Mouse (Mus musculus) stomach, embryonic 15.5 days (tissue): ENCODE measurements at regions not wholly inside any gene's neighbourhood (a gene's known extent, or its start where the extent isn't known, plus 50 kb on each side); places are given as distances from the start of the nearest gene placed in this dataset.

Source experiments
- ATAC-seq: fragments of 200-750 bp; cut with Nextera tagmentation; 2 replicates; pipeline ENCODE4 v1.8.0; 2017; ENCODE audit warnings: low read depth, moderate number of reproducible peaks, moderate TSS enrichment; ENCODE audit not compliant: insufficient read depth, low FRiP score
- H3K27ac ChIP-seq: fragments of 300-500 bp; sonication (generic); 2 replicates; pipeline ENCODE4 v1.5.1; 2015; ENCODE audit warnings: mild to moderate bottlenecking, inconsistent platforms
- H3K27me3 ChIP-seq: fragments of 300-500 bp; sonication (generic); replicated peaks from 2 replicates; pipeline ENCODE4 v1.6.1; 2015; ENCODE audit warnings: inconsistent platforms
- H3K36me3 ChIP-seq: fragments of 300-500 bp; sonication (generic); 2 replicates; pipeline ENCODE4 v1.6.1; 2015; ENCODE audit warnings: inconsistent platforms
- H3K4me1 ChIP-seq: fragments of 300-500 bp; sonication (generic); 2 replicates; pipeline ENCODE4 v1.6.1; 2015; ENCODE audit warnings: inconsistent platforms
- H3K4me2 ChIP-seq: fragments of 300-500 bp; sonication (generic); 2 replicates; pipeline ENCODE4 v1.6.1; 2015; ENCODE audit warnings: mild to moderate bottlenecking, inconsistent platforms
- H3K4me3 ChIP-seq: fragments of 300-500 bp; sonication (generic); replicated peaks from 2 replicates; pipeline ENCODE4 v1.5.1; 2015; ENCODE audit warnings: inconsistent platforms
- H3K9ac ChIP-seq: fragments of 300-500 bp; sonication (generic); 2 replicates; pipeline ENCODE4 v1.6.1; 2015; ENCODE audit warnings: inconsistent platforms
- H3K9me3 ChIP-seq: fragments of 300-500 bp; sonication (generic); 2 replicates; pipeline ENCODE4 v1.6.1; 2016; ENCODE audit warnings: inconsistent platforms
- WGBS: fragments of 180-500 bp; shearing (Covaris S2); methylation state at CpG from one replicate; pipeline ENCODE4 v1.1.7; 2015; 5-methylcytosine and 5-hydroxymethylcytosine counted together

- H3K9ac ChIP-seq, result no peak overlapping the region
- no peaks in the 10 kb centered on the region for H3K36me3 ChIP-seq
- no peak overlapping the region for H3K4me2 ChIP-seq
- H3K9me3 ChIP-seq, result no peaks in the 10 kb centered on the region
- no peak overlapping the region for H3K4me3 ChIP-seq
- no peak for ATAC-seq
- 76% methylated on average over 8 of the region's 8 CpGs for WGBS
- H3K27me3 ChIP-seq, result no peaks in the 10 kb centered on the region
- no peak overlapping the region for H3K27ac ChIP-seq
- H3K4me1 ChIP-seq, result no peaks in the 10 kb centered on the region
These were observed 199.9 kb downstream of the Prdm2 start for GRCm38 (mm10) chr4:143012900-143013299.

GRCm38 (mm10) chr4:143001961-143002360 lies 210.8 kb downstream of the Prdm2 start:
- no peak for ATAC-seq
- Histone ChIP-seq H3K4me3 (no peak overlapping the region), H3K9ac (no peak overlapping the region), H3K9me3 (no peaks in the 10 kb centered on the region), H3K27me3 (no peaks in the 10 kb centered on the region), H3K27ac (no peak overlapping the region), H3K4me1 (no peaks in the 10 kb centered on the region), H3K4me2 (no peak overlapping the region), H3K36me3 (no peaks in the 10 kb centered on the region)
- WGBS, result 48% methylated on average over 13 of the region's 13 CpGs

GRCm38 (mm10) chr4:143001486-143001885 lies 211.3 kb downstream of the Prdm2 start:
- H3K36me3 ChIP-seq, result no peaks in the 10 kb centered on the region
- no peaks in the 10 kb centered on the region for H3K9me3 ChIP-seq
- H3K9ac ChIP-seq, result no peak overlapping the region
- ATAC-seq, result no peak
- H3K4me3 ChIP-seq, result no peak overlapping the region
- no peak overlapping the region for H3K27ac ChIP-seq
- 73% methylated on average over 5 of the region's 5 CpGs for WGBS
- no peaks in the 10 kb centered on the region for H3K27me3 ChIP-seq
- H3K4me2 ChIP-seq, result no peak overlapping the region
- H3K4me1 ChIP-seq, result no peaks in the 10 kb centered on the region

GRCm38 (mm10) chr4:142996406-142996805 lies 216.4 kb downstream of the Prdm2 start:
- 70% methylated on average over 4 of the region's 4 CpGs for WGBS
- no peak for ATAC-seq
- no peaks in the 10 kb centered on the region for H3K27me3 ChIP-seq

GRCm38 (mm10) chr4:142991401-142991800 lies 221.4 kb downstream of the Prdm2 start:
- Histone ChIP-seq H3K27ac (no peak overlapping the region), H3K9me3 (no peaks in the 10 kb centered on the region), H3K27me3 (no peaks in the 10 kb centered on the region), H3K4me2 (no peak overlapping the region), H3K9ac (no peak overlapping the region), H3K36me3 (no peaks in the 10 kb centered on the region), H3K4me3 (no peak overlapping the region), H3K4me1 (no peaks in the 10 kb centered on the region)
- WGBS, result 34% methylated on average over 4 of the region's 4 CpGs
- ATAC-seq, result no peak

More at GRCm38 (mm10) chr4:142996406-142996805, 216.4 kb downstream of the Prdm2 start:
- no peaks in the 10 kb centered on the region for H3K9me3 ChIP-seq
- no peak overlapping the region for H3K9ac ChIP-seq
- H3K4me3 ChIP-seq, result no peak overlapping the region
- H3K27ac ChIP-seq, result no peak overlapping the region
- H3K4me1 ChIP-seq, result no peaks in the 10 kb centered on the region
- no peaks in the 10 kb centered on the region for H3K36me3 ChIP-seq
- H3K4me2 ChIP-seq, result no peak overlapping the region

- Histone ChIP-seq H3K27ac (no peak overlapping the region), H3K9ac (no peak overlapping the region), H3K36me3 (no peaks in the 10 kb centered on the region), H3K4me1 (no peaks in the 10 kb centered on the region), H3K9me3 (no peaks in the 10 kb centered on the region), H3K4me2 (peak overlapping the region; percentile 32), H3K4me3 (no peak overlapping the region), H3K27me3 (no peaks in the 10 kb centered on the region)
- WGBS, result 9% methylated on average over 8 of the region's 8 CpGs
- ATAC-seq, result no peak
These were observed 223.6 kb downstream of the Prdm2 start for GRCm38 (mm10) chr4:142989175-142989574.

GRCm38 (mm10) chr4:142983295-142983624 lies 229.5 kb downstream of the Prdm2 start:
- H3K4me1 ChIP-seq, result no peaks in the 10 kb centered on the region
- no peaks in the 10 kb centered on the region for H3K36me3 ChIP-seq
- H3K27me3 ChIP-seq, result no peaks in the 10 kb centered on the region
- H3K4me2 ChIP-seq, result no peak overlapping the region
- ATAC-seq, result no peak
- 50% methylated on average over 6 of the region's 6 CpGs for whole genome bisulfite sequencing
- no peak overlapping the region for H3K27ac ChIP-seq
- no peak overlapping the region for H3K4me3 ChIP-seq
- no peaks in the 10 kb centered on the region for H3K9me3 ChIP-seq
- H3K9ac ChIP-seq, result no peak overlapping the region

- Histone ChIP-seq H3K36me3 (no peaks in the 10 kb centered on the region), H3K9ac (no peak overlapping the region), H3K27me3 (no peaks in the 10 kb centered on the region), H3K4me3 (no peak overlapping the region), H3K4me2 (no peak overlapping the region), H3K4me1 (no peaks in the 10 kb centered on the region), H3K27ac (no peak overlapping the region), H3K9me3 (no peaks in the 10 kb centered on the region)
- 58% methylated on average over 8 of the region's 8 CpGs for WGBS
- no peak for ATAC-seq
These were observed 230.1 kb downstream of the Prdm2 start for GRCm38 (mm10) chr4:142982585-142983294.

- ATAC-seq, result no peak
- no peak overlapping the region for H3K4me3 ChIP-seq
These were observed 237.2 kb downstream of the Prdm2 start for GRCm38 (mm10) chr4:142975620-142976019.

GRCm38 (mm10) chr4:142970040-142970439 lies 242.8 kb downstream of the Prdm2 start:
- H3K4me2 ChIP-seq, result no peak overlapping the region
- no peaks in the 10 kb centered on the region for H3K36me3 ChIP-seq
- no peaks in the 10 kb centered on the region for H3K4me1 ChIP-seq
- WGBS, result 58% methylated on average over 4 of the region's 4 CpGs
- no peak for ATAC-seq
- H3K27me3 ChIP-seq, result no peaks in the 10 kb centered on the region
- H3K9me3 ChIP-seq, result no peaks in the 10 kb centered on the region
- H3K27ac ChIP-seq, result no peak overlapping the region
- no peak overlapping the region for H3K9ac ChIP-seq
- H3K4me3 ChIP-seq, result no peak overlapping the region

More at GRCm38 (mm10) chr4:142975620-142976019, 237.2 kb downstream of the Prdm2 start:
- Histone ChIP-seq H3K27me3 (no peaks in the 10 kb centered on the region), H3K9me3 (no peaks in the 10 kb centered on the region), H3K9ac (no peak overlapping the region), H3K4me1 (no peaks in the 10 kb centered on the region), H3K27ac (no peak overlapping the region), H3K4me2 (no peak overlapping the region), H3K36me3 (no peaks in the 10 kb centered on the region)
- WGBS, result 78% methylated on average over 11 of the region's 11 CpGs

- no peak for ATAC-seq
- H3K36me3 ChIP-seq, result no peaks in the 10 kb centered on the region
- no peaks in the 10 kb centered on the region for H3K4me1 ChIP-seq
- H3K9ac ChIP-seq, result no peak overlapping the region
- H3K4me3 ChIP-seq, result no peak overlapping the region
- H3K27ac ChIP-seq, result no peak overlapping the region
- no peak overlapping the region for H3K4me2 ChIP-seq
- 92% methylated on average over 2 of the region's 2 CpGs for WGBS
- no peaks in the 10 kb centered on the region for H3K27me3 ChIP-seq
- no peaks in the 10 kb centered on the region for H3K9me3 ChIP-seq
These were observed 245.2 kb downstream of the Prdm2 start for GRCm38 (mm10) chr4:142967604-142968003.

GRCm38 (mm10) chr4:142956832-142957429 lies 255.9 kb downstream of the Prdm2 start:
- ATAC-seq, result no peak
- no peak overlapping the region for H3K4me2 ChIP-seq
- H3K9ac ChIP-seq, result no peak overlapping the region
- H3K9me3 ChIP-seq, result no peaks in the 10 kb centered on the region
- H3K36me3 ChIP-seq, result no peaks in the 10 kb centered on the region
- 71% methylated on average over 8 of the region's 8 CpGs for WGBS
- H3K4me3 ChIP-seq, result no peak overlapping the region
- no peaks in the 10 kb centered on the region for H3K27me3 ChIP-seq
- no peaks in the 10 kb centered on the region for H3K4me1 ChIP-seq
- no peak overlapping the region for H3K27ac ChIP-seq
